Mouse (Mus musculus) neural tube, embryonic 14.5 days (tissue): ENCODE data around the gene Pik3r5. TPM values are rescaled to one million over a fixed set of nuclear protein-coding genes. Genes with fewer than 3 reads are reported as not detected.

Experiments used
- ATAC-seq: fragments of 200-750 bp; cut with Nextera tagmentation; 2 replicates; pipeline ENCODE4 v1.8.0; 2017; ENCODE audit warnings: low read depth, mild to moderate bottlenecking, moderate TSS enrichment, moderate library complexity
- H3K27ac ChIP-seq: fragments of 300-500 bp; sonication (generic); 2 replicates; pipeline ENCODE4 v1.5.1; 2014; ENCODE audit warnings: low read depth, mild to moderate bottlenecking, control low read depth, low read length, moderate library complexity, mixed read lengths
- H3K27me3 ChIP-seq: fragments of 300-500 bp; sonication (generic); 2 replicates; pipeline ENCODE4 v1.6.1; 2014; ENCODE audit warnings: low read length; ENCODE audit not compliant: control insufficient read depth, insufficient read depth
- H3K36me3 ChIP-seq: fragments of 300-500 bp; sonication (generic); 2 replicates; pipeline ENCODE4 v1.6.1; 2014; ENCODE audit warnings: low read length, mixed read lengths; ENCODE audit not compliant: control insufficient read depth, insufficient read depth
- H3K4me1 ChIP-seq: fragments of 300-500 bp; sonication (generic); 2 replicates; pipeline ENCODE4 v1.6.1; 2014; ENCODE audit warnings: low read length; ENCODE audit not compliant: control insufficient read depth, insufficient read depth
- H3K4me2 ChIP-seq: fragments of 300-500 bp; sonication (generic); 2 replicates; pipeline ENCODE4 v1.6.1; 2014; ENCODE audit warnings: mild to moderate bottlenecking, low read depth, low read length, control low read depth
- H3K4me3 ChIP-seq: fragments of 300-500 bp; sonication (generic); 2 replicates; pipeline ENCODE4 v1.5.1; 2014; ENCODE audit warnings: low read depth, low read length, control low read depth, mixed read lengths
- H3K9ac ChIP-seq: fragments of 300-500 bp; sonication (generic); replicated peaks from 2 replicates; pipeline ENCODE4 v1.6.1; 2014; ENCODE audit warnings: low read depth, mild to moderate bottlenecking, control low read depth, low read length, mixed read lengths
- H3K9me3 ChIP-seq: fragments of 300-500 bp; sonication (generic); 2 replicates; pipeline ENCODE4 v1.6.1; 2016; ENCODE audit warnings: low read length; ENCODE audit not compliant: control insufficient read depth
- WGBS: fragments of 180-500 bp; shearing (Covaris S2); extraction: QIAGEN DNeasy Blood & Tissue Kit; methylation state at CpG from one replicate; pipeline ENCODE4 v1.1.7; 2014; 5-methylcytosine and 5-hydroxymethylcytosine counted together
- polyA plus RNA-seq: library from polyadenylated mRNA; unstranded; fragments of >200 nt; fragmentation: Nextera tagmentation; extraction: Ambion mirVana; gene quantifications from 2 replicates; pipeline ENCODE4 v1.2.1, GENCODE M21; 2014

Gene Pik3r5
- polyA plus RNA-seq, 1 experiment from 2014 or later: 1.2 TPM

- Histone ChIP-seq H3K4me2 (no peak overlapping the region), H3K4me1 (no peaks in the 10 kb centered on the region), H3K4me3 (no peak overlapping the region), H3K36me3 (no peaks in the 10 kb centered on the region), H3K9me3 (no peaks in the 10 kb centered on the region), H3K27ac (no peak overlapping the region), H3K27me3 (no peaks in the 10 kb centered on the region), H3K9ac (no peak overlapping the region)
- no peak for ATAC-seq
- WGBS: 26% methylated on average over 16 of the region's 16 CpGs
Measured at GRCm38 (mm10) chr11:68531066-68531806, 99.3 kb downstream of the Pik3r5 start.

- no peak overlapping the region for H3K27ac ChIP-seq
- H3K4me3 ChIP-seq: no peak overlapping the region
- no peak overlapping the region for H3K4me2 ChIP-seq
- no peak for ATAC-seq
- no peaks in the 10 kb centered on the region for H3K36me3 ChIP-seq
- no peaks in the 10 kb centered on the region for H3K27me3 ChIP-seq
- no peaks in the 10 kb centered on the region for H3K4me1 ChIP-seq
- WGBS: 77% methylated on average over 11 of the region's 11 CpGs
- no peaks in the 10 kb centered on the region for H3K9me3 ChIP-seq
- no peak overlapping the region for H3K9ac ChIP-seq
Measured at GRCm38 (mm10) chr11:68531941-68532535, 100.1 kb downstream of the Pik3r5 start.

- Histone ChIP-seq H3K4me1 (no peaks in the 10 kb centered on the region), H3K36me3 (no peaks in the 10 kb centered on the region), H3K4me2 (no peak overlapping the region), H3K27me3 (no peaks in the 10 kb centered on the region), H3K9me3 (no peaks in the 10 kb centered on the region), H3K27ac (no peak overlapping the region), H3K4me3 (no peak overlapping the region), H3K9ac (no peak overlapping the region)
- ATAC-seq: no peak
- WGBS: 85% methylated on average over 5 of the region's 5 CpGs
Measured at GRCm38 (mm10) chr11:68532773-68533172, 100.9 kb downstream of the Pik3r5 start.

- Histone ChIP-seq H3K27me3 (no peaks in the 10 kb centered on the region), H3K9ac (no peak overlapping the region), H3K4me1 (no peaks in the 10 kb centered on the region), H3K4me3 (no peak overlapping the region), H3K27ac (no peak overlapping the region), H3K9me3 (no peaks in the 10 kb centered on the region), H3K36me3 (no peaks in the 10 kb centered on the region), H3K4me2 (no peak overlapping the region)
- WGBS: 86% methylated on average over 6 of the region's 6 CpGs
- ATAC-seq: no peak
Measured at GRCm38 (mm10) chr11:68533971-68534475, 102.1 kb downstream of the Pik3r5 start.

GRCm38 (mm10) chr11:68536026-68536425 lies 104.1 kb downstream of the Pik3r5 start:
- ATAC-seq: no peak
- Histone ChIP-seq H3K36me3 (no peaks in the 10 kb centered on the region), H3K27ac (no peak overlapping the region), H3K9ac (no peak overlapping the region), H3K27me3 (no peaks in the 10 kb centered on the region), H3K4me2 (no peak overlapping the region), H3K9me3 (no peaks in the 10 kb centered on the region), H3K4me3 (no peak overlapping the region), H3K4me1 (no peaks in the 10 kb centered on the region)
- WGBS: 73% methylated on average over 4 of the region's 4 CpGs

GRCm38 (mm10) chr11:68536465-68536864 lies 104.5 kb downstream of the Pik3r5 start:
- 46% methylated on average over 4 of the region's 4 CpGs for WGBS
- no peaks in the 10 kb centered on the region for H3K4me1 ChIP-seq
- no peaks in the 10 kb centered on the region for H3K36me3 ChIP-seq
- no peak overlapping the region for H3K9ac ChIP-seq
- ATAC-seq: no peak
- no peaks in the 10 kb centered on the region for H3K9me3 ChIP-seq
- no peaks in the 10 kb centered on the region for H3K27me3 ChIP-seq
- no peak overlapping the region for H3K4me3 ChIP-seq
- H3K4me2 ChIP-seq: no peak overlapping the region
- no peak overlapping the region for H3K27ac ChIP-seq

GRCm38 (mm10) chr11:68539621-68540020 lies 107.7 kb downstream of the Pik3r5 start:
- H3K36me3 ChIP-seq: no peaks in the 10 kb centered on the region
- H3K27ac ChIP-seq: no peak overlapping the region
- ATAC-seq: no peak
- no peak overlapping the region for H3K4me2 ChIP-seq
- WGBS: 66% methylated on average over 5 of the region's 5 CpGs
- no peaks in the 10 kb centered on the region for H3K9me3 ChIP-seq
- no peak overlapping the region for H3K9ac ChIP-seq
- H3K27me3 ChIP-seq: no peaks in the 10 kb centered on the region
- no peaks in the 10 kb centered on the region for H3K4me1 ChIP-seq
- no peak overlapping the region for H3K4me3 ChIP-seq

GRCm38 (mm10) chr11:68544554-68544953 lies 112.6 kb downstream of the Pik3r5 start:
- WGBS: 12% methylated on average over 8 of the region's 8 CpGs
- ATAC-seq: no peak
- H3K36me3 ChIP-seq: no peaks in the 10 kb centered on the region
- H3K9ac ChIP-seq: no peak overlapping the region
- no peaks in the 10 kb centered on the region for H3K27me3 ChIP-seq
- no peaks in the 10 kb centered on the region for H3K4me1 ChIP-seq
- H3K27ac ChIP-seq: no peak overlapping the region
- H3K4me2 ChIP-seq: no peak overlapping the region
- no peaks in the 10 kb centered on the region for H3K9me3 ChIP-seq
- H3K4me3 ChIP-seq: no peak overlapping the region

- no peak overlapping the region for H3K4me2 ChIP-seq
- H3K4me1 ChIP-seq: no peaks in the 10 kb centered on the region
- H3K27ac ChIP-seq: no peak overlapping the region
- no peak overlapping the region for H3K9ac ChIP-seq
- no peaks in the 10 kb centered on the region for H3K9me3 ChIP-seq
- 60% methylated on average over 7 of the region's 7 CpGs for WGBS
- no peak for ATAC-seq
- no peaks in the 10 kb centered on the region for H3K27me3 ChIP-seq
- H3K36me3 ChIP-seq: no peaks in the 10 kb centered on the region
- no peak overlapping the region for H3K4me3 ChIP-seq
Measured at GRCm38 (mm10) chr11:68545172-68545571, 113.3 kb downstream of the Pik3r5 start.
